Mouse (Mus musculus) neutrophil, adult 5-6 weeks (primary cell): Measurements from ENCODE around the gene Gstm3. TPM values are rescaled to one million over a fixed set of nuclear protein-coding genes. Genes with fewer than 3 reads are reported as not detected.
A peak's percentile ranks its signal among the peaks of the same experiment; 100 is the strongest.
"Not testable (repeated sequence)": the region's sequence is repeated elsewhere in the genome, so short reads cannot be mapped to it uniquely, and the experiment has no call there.

Source experiments
- ATAC-seq: fragments of 151-379, 151-347 bp; 2 replicates; pipeline ENCODE4 v1.8.0; 2017; ENCODE audit warnings: mild to moderate bottlenecking, moderate TSS enrichment; ENCODE audit not compliant: insufficient number of reproducible peaks, poor library complexity, low FRiP score, severe bottlenecking; ENCODE audit errors: extremely low read depth
- total RNA-seq: library from RNA; stranded (forward); fragments of 200-1000 nt; gene quantifications from 2 replicates; pipeline ENCODE4 v1.2.3, GENCODE M21; 2017

The Gstm3 gene
- total RNA-seq, 1 experiment from 2014 or later, result not detected

DNA sequence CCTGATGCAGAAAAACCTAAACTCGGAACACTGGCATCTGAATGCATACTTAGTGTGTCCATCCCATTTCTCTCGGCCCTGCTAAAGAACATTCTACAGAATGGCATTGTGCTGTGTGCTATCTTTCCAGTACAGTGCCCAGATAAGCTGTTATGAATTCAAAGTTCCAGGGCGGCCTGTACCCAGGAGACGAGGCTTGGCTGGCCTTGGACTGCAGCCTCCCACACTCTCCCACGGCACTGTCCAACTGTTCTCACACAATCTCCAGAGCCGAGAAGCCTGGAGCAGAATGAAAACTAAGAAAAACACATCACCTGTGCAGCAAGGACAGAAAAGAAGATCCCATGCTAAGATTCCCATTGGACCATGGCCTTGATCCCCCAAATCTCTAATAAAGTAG lies 13.6 kb upstream of the Gstm3 start:
- ATAC-seq, result no peak

DNA sequence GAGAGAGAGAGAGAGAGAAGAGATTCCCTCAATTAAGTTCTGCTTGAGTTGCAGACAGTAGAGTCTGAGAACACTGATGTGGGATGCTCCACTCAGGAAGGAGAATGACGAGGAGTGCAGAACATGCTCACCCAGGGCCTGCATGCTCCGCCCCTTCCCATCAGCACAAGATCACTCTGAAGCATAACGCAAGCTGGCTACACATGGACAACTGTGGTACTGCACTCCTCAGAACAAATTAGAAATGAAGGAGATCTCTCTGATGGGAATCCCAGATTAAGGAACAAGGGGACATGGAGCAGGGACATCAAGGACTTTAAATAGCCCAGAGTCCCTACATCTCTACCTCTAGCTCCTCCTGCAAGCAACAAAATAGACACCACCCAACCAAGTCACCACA lies 12.2 kb upstream of the Gstm3 start:
- ATAC-seq, result no peak

- ATAC-seq, result no peak
Measured at GRCm38 (mm10) chr3:107977691-107978090, 8.6 kb upstream of the Gstm3 start.

DNA sequence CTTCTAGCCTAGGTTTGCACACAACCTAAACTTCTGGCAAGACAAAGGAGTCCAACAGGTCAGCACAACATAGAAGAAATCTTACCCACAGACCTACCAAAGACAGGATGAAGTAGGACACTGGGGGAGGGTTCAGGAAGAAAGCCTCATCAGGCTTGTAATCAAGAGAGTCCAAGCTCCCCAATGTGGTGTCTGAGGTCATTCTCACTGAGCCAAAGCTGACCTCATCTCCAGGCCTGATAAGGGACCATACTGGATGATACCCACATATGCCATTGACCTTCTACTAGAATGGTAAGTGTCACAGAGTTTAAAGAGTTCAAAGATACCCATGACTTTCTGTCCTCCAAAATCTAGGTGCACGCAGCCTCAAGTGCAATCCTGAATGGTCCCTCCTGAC lies 5.2 kb upstream of the Gstm3 start:
- no peak for ATAC-seq

- ATAC-seq, result no peak
Measured at GRCm38 (mm10) chr3:107972070-107972469, 3.0 kb upstream of the Gstm3 start.

DNA sequence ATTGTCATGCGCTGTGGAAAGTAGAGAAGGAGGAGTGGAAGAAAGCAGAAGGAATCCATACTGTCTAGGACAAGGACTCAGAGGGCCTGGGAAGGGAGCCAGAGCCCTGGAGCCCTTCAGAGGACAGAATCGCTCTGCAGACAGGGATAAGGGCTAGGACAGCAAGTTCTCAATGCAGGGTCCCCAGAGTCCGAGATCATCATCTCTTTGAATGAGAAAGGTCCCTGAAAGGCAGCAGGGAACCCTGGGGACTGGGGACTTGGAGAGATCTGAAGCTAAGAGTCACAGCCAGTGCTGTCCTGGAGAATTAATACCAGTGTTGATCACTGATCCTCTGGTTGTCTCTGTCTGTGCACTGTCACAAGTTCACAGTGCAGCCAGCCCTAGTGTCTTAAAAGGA lies 2.0 kb upstream of the Gstm3 start:
- not testable (repeated sequence) for ATAC-seq

GRCm38 (mm10) chr3:107966631-107967030 lies 2.5 kb downstream of the Gstm3 start:
- no peak for ATAC-seq

GRCm38 (mm10) chr3:107965592-107965991 lies 3.5 kb downstream of the Gstm3 start:
- no peak for ATAC-seq

DNA sequence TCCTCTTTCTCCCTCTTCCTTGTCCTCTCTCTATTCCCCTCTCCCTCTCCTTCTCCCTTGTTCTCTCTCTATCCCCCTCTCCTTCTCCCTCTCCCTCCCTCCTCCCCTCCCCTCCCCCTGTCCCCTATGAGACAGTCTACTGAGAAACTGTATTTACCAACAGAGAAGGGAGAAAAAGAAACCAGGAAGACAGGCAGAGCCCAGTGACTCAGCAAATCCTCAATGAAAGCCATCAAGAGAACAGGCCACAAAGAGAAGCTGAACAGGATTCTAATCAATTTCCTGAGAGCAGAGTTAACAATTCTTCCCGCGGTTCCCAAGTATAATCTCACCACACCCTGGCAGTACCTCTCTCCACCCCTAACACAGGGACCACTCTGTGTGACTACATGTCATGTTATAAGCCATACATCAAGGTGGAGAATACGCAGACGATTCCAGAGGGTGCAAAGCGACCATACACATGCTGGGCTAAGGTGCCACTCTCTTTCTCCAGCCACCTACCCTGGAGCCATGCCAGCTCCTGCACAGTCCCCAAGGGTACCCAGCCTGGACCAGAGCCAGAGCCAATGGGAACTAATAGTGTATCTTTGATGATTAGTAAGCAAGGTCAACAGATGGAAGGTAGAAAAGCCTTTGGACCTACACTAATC lies 4.3 kb downstream of the Gstm3 start:
- ATAC-seq, result no peak

DNA sequence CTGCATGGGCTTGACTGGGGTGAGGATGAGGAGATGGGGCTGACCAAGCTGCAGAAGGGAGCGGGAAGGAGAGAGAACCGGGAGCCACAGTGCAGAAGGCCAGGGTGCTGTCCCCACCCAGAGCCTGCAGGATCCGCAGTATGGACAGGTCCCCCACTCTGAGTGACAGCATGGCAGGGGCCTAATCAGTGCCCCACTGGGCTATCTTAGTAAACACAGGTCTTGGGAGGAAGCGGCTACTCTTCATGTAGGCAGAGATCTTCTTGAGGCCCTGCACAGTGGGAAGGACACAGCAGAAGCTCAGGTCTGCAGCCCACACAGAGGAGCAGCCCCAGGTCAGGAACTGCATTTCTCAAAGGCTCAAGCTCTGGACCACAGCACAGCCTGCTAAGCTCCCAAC lies 5.1 kb downstream of the Gstm3 start:
- ATAC-seq, result no peak

- not testable (repeated sequence) for ATAC-seq
Measured at GRCm38 (mm10) chr3:107955260-107955659, 13.8 kb downstream of the Gstm3 start.

GRCm38 (mm10) chr3:107953906-107954305 lies 15.2 kb downstream of the Gstm3 start:
- no peak for ATAC-seq

DNA sequence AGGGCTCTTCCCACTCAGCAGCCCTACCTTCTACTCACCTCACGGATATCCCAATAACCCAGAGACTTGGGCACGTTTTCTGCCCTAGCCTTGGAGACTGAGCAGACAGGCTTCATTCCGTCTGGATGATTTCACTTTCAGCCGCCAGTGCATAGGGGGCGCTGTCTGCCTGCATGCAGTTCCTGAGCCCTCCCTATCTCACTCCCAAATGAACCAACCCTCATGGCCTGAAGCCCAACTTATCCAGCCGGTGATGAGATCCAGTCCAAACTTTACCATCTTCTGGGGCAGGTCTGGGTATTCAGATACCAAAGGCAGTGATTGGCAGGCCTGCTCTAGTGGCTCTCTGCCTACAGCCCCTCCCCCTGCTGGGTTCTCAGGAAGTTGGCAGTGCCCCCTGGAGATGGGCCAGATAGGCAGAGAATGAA lies 15.7 kb downstream of the Gstm3 start:
- 0 out of 2 replicates have a peak, but pooled peaks have one; percentile 37 for ATAC-seq

- no peak for ATAC-seq
Measured at GRCm38 (mm10) chr3:107950531-107950930, 18.6 kb downstream of the Gstm3 start.

GRCm38 (mm10) chr3:107949461-107949860 lies 19.6 kb downstream of the Gstm3 start:
- ATAC-seq, result not testable (repeated sequence)

GRCm38 (mm10) chr3:107945729-107946128 lies 23.4 kb downstream of the Gstm3 start:
- ATAC-seq, result no peak

- ATAC-seq, result no peak
Measured at GRCm38 (mm10) chr3:107943239-107943990, 25.7 kb downstream of the Gstm3 start, which contains the start of gene Gstm6. Gene Gstm6, minus strand, starts transcription at chr3:107943749.

DNA sequence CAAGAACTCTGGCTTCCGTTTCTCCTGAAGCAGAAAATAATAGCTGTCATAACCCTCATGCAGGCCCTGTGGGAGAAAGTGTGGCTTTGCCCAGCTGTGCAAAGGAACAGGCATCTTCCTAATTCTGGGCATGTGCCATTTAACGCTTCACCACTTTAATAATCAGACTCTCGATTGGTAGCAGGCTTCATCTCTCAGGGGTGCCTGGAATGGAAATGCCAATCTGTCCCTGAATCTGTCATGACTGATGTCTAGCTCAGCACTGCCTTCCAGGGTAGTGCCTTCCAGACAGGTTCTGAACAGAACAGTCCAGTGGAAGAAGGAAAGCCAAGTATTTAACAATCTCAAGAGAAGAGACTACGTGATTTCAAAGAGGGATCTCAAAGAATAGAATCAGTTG lies 27.8 kb downstream of the Gstm3 start:
- ATAC-seq, result no peak

- ATAC-seq, result no peak
Measured at GRCm38 (mm10) chr3:107940524-107940923, 28.6 kb downstream of the Gstm3 start.

- no peak for ATAC-seq
Measured at GRCm38 (mm10) chr3:107939830-107940229, 29.3 kb downstream of the Gstm3 start.
